Mouse (Mus musculus) brain, embryonic 14.5 days (tissue): ENCODE measurements around the gene Gm10378.
"Not testable (repeated sequence)": the region's sequence is repeated elsewhere in the genome, so short reads cannot be mapped to it uniquely, and the experiment has no call there.

Experiments
- CTCF ChIP-seq: fragments of 200-500 bp; IDR thresholded peaks from 2 replicates; pipeline ENCODE4 v1.5.1; 2012; ENCODE audit warnings: inconsistent platforms, mild to moderate bottlenecking, moderate library complexity, borderline replicate concordance; ENCODE audit not compliant: insufficient read depth, insufficient read length; ENCODE audit errors: extremely low read depth
- POLR2A ChIP-seq: fragments of 200-500 bp; IDR thresholded peaks from 2 replicates; pipeline ENCODE4 v1.6.1; 2012; ENCODE audit warnings: mild to moderate bottlenecking, inconsistent platforms, borderline replicate concordance; ENCODE audit not compliant: poor library complexity, insufficient read depth, insufficient read length, severe bottlenecking; ENCODE audit errors: extremely low read depth

- TF ChIP-seq POLR2A, CTCF: not testable (repeated sequence)
Measured at GRCm38 (mm10) chr14:42655638-42656037, at the start of gene Gm10378.
